Mouse (Mus musculus) frontal cortex, postnatal 14 days (tissue): ENCODE results near the gene Zscan5b.
A peak's percentile ranks its signal among the peaks of the same experiment; 100 is the strongest.
"Not testable (repeated sequence)": the region's sequence is repeated elsewhere in the genome, so short reads cannot be mapped to it uniquely, and the experiment has no call there.

ENCODE experiments used
- DNase-seq, 2 experiments: peaks; one replicate each; pipeline ENCODE4 v3.0.0; 2022; ENCODE audit warnings: low spot score in 2 of 2

Gene Zscan5b

DNA sequence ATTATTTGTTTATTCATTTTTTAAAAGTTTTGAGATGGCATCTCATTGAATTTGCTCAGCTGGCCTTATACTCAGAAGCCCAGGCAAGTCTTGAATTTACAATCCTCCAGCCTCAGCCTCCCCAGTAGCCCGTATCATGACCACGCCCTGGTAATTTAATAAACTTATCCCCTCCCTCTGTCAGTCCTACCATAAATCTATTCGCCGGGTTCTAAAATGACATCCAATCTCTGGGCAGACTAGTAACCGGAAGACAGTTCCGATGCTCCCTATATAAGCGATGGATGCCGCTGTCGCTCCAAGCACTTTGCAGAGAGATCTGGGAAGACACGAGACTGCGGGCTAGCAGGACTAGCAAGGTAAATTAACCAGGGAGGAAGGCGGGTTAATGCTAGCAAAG, at the start of gene Zscan5b:
Zscan5b (plus strand) TSS at position 301 of the 400 bp plus-strand sequence.
- DNase-seq = no peak

DNA sequence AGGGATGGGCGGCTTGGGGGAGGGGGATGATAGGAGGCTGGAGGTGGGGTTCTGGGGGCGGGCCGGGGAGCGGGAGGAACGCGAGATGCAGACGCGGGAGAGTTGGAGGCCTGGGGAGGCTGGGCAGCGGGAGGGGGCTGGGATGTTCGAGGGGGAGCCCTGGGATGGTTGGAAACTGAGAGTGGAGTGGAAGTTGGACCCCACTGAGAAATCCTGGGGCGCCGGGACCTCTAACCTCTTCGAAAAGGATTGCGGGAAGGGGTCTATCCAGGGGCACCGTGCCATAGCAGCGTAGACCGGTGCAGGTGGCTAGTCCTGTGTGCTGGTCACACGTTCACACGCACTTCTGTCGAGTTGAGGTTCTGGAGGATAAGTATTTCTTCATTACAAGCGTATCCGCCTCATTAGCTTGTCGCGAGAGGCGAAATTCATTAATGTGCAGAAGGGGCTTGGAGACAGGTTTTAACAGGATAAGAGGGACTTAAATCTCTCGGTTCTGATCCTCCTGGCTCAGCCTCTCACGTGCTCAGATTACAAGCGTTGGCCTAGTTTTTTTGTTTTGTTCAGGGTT, 49.3 kb upstream of the Zscan5b start:
- DNase-seq = peak in 1 of 2 experiments; percentile 34

DNA sequence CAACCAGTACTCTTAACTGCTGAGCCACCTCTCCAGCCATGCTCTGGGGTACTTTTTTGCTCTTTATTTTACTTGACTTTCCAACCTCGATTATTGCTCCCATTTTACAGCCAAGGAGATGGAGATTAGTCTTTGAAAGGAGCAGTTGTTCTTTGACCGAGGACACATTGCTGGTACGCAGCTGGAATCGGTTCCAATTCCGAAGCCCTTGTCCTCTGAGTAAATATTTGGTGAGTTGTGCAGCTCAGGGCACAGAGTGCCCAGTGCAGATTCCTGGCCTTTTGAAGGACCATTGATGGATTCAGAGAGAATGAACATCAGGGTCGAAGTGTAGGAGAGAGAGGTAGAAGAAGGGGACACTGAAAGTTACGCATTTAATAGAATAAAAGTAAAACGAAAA, 48.2 kb upstream of the Zscan5b start:
- DNase-seq = no peak

DNA sequence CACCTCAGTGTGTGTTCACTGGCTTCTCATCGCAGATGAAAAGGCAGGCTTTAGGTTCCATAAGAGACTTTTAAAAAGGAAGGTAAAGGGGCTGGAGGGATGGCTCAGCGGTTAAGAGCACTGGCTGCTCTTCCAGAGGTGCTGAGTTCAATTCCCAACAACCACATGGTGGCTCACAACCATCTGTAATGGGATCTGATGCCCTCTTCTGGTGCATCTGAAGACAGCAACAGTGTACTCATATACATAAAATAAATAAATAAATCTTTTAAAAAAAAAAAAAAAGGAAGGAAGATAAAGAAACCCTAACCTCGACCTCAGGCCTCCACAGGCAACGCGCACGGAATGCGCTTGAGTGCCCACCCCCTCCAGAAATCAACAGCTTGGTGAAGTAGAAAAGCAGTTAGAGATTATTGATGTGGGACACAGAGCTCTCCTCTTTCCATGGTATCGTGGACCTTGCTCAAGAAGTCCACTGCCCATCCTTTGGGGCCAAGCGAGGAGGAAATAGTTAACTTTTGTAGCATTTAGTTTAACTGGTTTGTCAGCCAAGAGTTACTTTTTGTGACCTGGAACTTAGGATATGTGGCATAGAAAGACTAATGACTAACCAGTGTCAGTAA, 47.6 kb upstream of the Zscan5b start:
- not testable (repeated sequence) for DNase-seq

DNA sequence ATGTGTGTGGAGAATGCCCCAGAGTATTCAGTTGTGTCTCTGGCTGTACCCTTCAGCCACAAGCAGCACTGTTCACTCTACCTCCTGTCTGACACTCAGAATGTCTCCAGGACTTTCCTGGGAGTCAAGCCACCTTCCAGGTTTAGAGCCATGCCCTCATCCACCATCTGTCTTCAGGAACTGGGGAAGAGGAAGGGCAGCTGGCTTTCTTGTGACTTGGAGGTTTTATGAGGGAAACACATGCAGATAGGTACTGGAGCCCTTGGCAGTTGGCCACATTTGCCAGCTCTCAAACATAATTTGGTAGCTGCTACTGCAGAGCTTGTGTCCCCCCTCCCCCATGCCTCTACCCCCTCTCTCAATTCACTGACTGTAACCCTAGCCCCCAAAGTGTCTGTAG, 43.1 kb upstream of the Zscan5b start:
- no peak for DNase-seq

DNA sequence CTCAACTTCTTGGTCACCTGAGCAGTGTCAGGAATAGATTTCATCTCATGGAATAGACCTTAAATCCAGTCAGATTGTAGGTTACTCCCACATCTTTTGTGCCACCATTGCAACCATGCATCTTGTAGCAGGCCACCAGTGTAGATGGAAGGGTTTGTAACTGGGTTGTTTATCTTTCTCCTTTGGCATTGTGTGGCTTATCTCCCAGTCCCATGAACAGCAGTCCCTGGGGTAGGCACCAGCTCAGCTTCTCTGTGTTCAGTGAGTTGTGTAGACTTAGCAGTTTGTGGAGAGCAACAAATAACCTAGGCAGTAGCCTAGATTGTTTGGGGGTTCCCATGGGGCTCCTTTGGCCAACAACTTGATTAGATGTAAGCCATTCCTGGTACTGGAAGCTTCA, 39.2 kb upstream of the Zscan5b start:
- no peak for DNase-seq

DNA sequence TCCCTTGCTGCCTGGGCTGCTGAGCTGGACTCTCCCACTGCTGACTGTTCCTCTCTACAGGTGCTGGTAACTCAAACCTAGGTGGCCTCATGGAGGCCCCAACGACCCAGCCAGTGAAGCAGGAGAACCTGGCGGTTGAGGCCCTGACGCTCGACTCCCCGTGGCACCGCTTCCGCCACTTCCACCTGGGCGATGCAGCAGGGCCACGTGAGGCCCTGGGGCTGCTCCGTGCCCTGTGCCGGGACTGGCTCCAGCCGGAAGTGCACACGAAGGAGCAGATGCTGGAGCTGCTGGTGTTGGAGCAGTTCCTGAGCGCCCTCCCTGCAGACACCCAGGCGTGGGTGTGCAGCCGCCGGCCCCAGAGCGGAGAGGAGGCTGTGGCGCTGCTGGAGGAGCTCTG, 38.3 kb upstream of the Zscan5b start:
- DNase-seq = no peak

DNA sequence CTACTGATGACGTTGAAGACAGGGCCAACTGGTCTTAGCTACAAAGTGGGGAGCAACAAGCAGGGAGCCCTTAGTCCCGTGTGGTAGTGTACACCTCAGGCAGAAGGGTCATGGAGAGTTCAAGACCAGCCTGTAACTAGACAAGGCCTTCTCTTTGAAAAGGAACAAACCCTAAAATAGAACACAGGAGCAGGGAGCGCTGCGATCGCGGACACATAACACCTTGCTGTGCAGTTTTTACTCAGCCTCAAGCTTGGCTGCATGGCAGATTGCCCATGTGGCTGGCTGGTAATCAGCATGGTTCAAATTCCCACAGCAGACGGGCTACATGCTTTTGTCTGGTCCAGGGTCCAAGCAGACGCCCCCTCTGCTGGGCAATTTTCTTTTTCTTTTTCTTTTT, 37.6 kb upstream of the Zscan5b start:
- DNase-seq = no peak

DNA sequence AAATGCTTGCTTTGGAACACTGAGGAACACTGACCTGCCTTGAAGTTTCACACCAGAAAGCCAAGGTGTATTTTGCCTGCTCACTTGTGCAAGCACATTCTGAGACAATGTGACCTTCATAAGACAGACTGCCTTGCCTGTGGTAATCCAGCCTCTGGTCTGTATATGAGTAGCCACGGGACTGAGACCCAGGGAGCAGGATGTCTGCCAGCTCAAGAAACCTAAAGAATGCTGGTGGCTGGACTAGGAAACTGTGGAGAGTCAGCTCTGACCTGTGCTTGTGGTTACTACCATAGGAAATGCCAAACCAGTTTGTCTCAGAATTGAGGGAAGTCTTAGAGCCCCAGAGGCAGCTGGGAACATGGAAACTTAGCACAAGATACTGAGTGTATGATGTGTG, 36.7 kb upstream of the Zscan5b start:
- no peak for DNase-seq

DNA sequence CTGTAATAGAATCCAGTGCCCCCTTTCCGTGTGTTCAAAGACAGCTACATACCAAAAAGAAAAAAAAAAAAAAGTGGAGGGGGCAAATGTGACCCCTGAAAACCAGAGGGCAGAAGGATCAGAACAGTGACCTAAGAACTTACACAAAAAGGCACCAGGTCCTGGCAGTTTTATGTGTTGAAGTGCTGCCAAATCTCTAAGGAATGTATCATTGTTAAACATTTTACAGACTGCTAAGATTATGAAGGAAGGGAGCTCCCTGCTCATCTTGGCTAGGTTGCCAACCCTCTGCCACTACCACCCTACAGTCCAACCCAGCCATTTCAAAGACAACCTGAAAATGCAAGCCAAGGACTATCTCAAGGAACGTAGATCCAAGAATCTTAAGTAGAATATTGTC, 35.9 kb upstream of the Zscan5b start:
- no peak for DNase-seq

DNA sequence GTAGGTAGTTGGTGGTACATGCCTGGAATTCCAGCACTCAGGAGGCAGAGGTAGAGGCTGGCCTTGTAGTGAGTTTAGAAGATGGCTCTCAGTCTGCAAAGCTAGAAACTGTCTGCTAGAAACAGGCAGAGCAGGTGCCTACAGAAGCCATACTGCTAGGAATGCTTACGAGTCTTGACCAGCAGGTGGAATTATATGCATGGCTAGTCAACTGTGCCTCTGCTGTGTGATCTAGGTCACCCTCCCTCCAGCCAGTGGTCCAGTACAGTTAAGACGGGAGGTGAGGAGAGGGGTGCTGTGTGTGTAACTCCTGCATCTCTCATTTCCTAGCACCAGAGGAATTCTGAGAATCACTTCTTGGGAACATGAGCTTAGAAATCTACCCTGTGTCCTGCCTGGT, 35.3 kb upstream of the Zscan5b start:
- no peak for DNase-seq

DNA sequence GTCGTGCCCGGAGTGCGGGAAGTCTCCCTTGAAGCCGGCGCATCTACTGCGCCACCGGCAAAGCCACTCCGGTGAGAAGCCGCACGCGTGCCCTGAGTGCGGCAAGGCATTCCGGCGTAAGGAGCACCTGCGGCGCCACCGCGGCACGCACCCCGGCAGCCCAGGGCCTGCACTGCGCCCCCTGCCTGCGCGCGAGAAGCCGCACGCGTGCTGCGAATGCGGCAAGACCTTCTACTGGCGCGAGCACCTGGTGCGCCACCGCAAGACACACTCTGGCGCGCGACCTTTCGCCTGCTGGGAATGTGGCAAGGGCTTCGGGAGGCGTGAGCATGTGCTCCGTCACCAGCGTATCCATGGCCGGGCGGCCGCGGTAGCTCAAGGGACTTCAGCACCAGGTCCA, 32.5 kb upstream of the Zscan5b start:
- no peak for DNase-seq

DNA sequence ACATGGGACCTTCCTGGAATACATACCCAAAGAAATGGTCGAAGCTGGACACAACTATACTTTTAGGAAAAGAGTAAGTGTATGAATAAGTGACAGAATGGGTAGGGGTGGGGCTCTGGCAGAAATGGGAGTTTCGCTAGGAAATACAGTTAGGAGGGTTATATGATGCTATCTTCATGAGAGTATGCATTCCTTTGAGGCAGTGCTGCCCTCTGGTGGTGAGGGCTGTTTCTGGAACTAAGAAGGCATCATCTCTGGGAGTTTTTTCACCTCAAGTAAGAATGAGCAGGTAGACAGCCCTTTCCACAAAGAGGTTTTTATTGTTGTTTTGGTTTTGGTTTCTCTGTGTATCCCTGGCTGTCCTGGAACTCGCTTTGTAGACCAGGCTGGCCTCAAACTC, 30.7 kb upstream of the Zscan5b start:
- DNase-seq = peak; percentile 62 to 81

DNA sequence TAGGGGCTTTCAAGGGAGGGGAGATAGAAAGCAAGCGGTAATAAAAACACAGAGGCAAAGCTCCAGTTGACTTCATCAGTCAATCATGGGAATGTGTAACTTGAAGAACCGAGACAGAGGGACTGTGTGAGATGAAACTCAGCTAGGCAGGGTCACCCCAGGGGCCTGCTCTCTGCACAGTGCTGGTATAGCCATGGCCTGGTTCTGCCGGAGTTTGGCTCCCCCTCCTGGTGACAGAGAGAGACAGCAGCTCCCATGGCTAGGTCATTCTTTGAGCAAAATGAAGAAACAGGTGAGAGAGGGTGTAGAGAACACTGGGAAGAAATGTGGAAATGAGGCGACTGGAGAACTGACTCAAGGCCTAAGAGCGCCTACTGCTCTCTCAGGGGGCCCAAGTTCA, 27.9 kb upstream of the Zscan5b start:
- no peak for DNase-seq

DNA sequence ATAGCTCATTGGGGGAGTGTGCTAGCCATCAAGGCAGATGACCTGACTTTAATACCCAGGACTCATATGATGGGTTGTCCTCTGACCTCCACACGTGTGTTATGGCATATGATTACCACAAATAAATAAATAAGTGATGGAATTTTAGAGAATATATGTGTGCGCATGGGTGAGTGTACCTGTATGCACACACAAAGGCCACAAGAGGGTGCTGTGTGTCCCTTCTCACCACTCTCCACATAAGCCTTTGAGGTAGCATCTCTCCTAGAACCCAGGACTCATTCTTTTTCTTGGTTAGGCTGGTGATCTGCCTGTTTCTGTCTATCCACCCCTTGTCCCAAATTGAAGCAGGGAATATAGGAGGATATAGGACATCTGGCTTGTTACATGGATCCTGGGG, 26.3 kb upstream of the Zscan5b start:
- DNase-seq = no peak

DNA sequence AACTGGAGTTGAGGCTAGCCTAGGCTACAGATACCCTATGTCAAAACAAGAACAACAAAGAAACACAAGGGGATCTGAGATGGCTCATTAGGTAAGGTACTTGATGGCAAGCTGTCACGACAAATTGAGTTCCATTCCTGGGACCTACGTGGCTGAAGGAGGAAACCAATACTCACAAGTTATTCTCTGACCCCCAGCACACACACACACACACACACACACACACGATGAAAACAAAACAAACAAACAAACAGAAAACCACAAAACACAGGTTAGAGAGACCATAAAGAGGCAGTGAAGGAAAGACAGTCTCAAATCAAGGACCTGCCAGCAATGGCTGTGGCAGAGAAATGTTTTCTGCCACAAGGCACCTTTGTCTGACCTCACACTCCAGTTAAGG, 25.3 kb upstream of the Zscan5b start, which contains the start of gene Galp:
Galp (plus strand) TSS at position 301 of the 400 bp plus-strand sequence.
- DNase-seq = no peak

DNA sequence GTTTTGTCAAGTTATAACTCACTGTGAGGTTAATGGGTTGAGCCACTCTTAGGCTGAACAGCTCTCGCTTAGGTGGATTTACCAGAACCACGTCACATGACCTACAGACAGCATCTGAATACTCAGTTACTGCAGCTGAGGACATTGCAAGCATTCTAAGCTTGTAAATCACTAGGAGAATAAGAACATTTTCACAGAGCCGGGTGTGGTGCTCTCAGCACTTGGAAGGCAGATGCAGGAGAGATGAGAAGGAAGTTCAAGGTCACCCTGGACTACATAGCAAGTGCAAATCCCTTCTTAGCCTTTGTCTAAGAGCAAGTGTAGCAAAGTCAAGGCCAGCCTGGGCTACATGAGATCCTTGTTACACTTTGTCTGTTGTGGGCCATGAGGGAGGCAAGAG, 17.9 kb upstream of the Zscan5b start:
- DNase-seq = no peak

DNA sequence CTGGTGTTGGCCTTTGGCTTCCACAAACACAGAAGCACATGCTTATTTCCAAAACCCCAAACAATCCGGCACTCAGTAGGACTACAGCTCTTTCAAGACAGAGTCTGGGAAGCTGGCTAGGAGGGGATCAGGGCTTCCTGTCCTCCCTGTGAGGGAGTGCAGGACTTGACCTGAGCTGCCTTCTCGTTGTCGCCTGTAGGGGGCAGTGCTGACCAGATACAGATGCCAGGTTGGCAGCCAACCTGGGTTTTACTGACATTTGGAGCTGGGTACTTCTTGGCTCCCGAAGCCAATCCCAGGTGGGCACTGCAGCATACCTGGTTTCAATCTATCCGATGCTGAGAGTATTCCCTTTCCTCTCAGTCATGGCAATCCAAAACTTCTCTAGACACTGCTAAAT, 8.9 kb upstream of the Zscan5b start:
- DNase-seq = no peak

DNA sequence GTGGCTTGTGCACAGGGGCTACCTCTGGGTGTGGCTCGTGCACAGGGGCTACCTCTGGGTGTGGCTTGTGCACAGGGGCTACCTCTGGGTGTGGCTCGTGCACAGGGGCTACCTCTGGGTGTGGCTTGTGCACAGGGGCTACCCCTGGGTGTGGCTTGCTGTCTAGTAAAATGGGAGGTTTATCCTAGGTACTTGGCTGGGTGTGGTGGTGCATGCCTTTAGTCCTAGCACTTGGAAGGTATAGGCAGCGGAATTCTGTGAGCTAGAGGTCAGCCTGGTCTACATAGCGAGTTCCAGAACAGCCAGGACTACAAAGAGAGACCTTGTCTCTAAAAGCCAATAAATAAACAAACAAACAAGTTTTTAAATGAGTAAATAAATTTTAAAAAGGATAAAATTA, 7.4 kb upstream of the Zscan5b start:
- not testable (repeated sequence) for DNase-seq

DNA sequence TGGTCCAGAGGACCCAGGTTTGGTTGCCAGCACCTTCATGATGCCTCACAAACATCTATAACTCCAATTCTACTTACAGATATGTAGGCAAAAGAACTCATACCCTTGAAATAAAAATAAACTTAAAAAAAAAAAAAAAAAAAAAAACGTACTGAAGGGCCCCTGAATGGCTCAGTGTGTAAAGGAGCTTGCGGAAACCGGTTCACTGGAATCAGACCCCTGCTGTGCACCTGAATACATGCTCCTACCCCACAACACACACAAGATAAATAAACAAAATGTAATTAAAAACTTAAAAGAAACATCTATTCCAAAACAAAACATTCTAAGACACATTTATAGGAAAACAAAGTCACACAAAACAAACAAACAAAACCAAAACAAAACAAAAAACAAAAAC, 1.9 kb upstream of the Zscan5b start:
- DNase-seq = no peak

DNA sequence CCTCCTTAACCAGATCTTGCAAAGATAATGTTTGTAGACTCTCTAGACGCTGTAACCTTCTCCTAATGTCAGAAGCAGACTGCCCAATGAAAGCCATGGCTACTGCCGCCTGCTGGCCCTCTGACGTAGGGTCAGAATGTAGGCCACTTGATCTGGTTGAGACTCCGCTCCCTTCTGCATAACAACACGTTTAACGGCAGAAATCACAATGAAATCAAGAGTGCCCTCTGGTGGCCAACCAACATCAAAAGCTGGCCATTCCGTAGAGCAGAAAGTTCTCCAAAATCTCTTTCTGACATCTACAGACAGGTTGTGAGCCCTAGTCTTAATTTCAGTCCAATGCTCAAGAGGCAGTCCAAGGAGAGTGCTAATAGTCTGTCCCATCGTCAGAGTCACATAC, 6.4 kb downstream of the Zscan5b start:
- peak in 1 of 2 experiments; percentile 6 for DNase-seq

DNA sequence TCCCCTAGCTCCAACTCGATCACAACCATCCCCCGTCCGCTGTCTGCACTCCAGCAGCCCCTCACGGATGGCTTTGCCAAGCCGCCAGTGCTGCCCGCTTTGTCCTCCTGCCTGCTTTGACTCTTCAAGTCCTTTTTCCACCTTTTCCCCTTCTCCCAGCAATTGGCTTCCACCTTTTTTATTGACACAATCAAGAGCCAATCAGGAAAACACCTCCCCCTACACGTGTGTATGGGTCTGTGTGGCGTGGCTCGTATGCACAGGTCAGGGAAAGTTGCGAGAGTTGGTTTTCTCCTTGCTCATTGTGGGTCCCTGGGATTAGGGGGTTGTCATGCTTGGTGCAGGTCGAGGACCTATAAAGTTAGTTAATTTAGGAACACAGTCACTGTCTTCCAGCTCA, 17.7 kb downstream of the Zscan5b start:
- no peak for DNase-seq

DNA sequence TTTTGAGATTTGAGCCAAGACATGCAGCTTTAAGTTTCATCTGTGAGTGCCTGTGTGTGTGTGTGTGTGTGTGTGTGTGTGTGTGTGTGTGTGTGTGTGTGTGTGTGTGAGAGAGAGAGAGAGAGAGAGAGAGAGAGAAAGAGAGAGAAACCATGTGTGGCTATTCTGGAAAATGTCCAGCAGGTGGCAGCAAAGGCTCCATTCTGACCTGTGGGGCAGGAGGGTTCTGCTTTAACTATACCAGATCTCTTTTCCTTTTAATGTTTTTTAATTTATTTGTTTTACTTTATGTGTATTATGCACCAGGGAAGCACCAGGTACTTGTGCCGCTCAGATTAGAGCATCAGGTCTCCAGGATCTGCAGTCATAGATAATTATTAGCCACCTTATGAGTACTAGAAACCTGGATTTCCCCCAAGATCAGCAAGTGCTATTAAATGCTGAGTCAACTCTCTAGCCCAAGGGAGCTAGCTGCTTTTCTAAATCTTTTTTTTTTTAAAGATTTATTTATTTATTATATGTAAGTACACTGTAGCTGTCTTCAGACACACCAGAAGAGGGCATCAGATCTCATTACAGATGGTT, 18.9 kb downstream of the Zscan5b start:
- peak in 1 of 2 experiments; percentile 14 for DNase-seq
